Mouse (Mus musculus) kidney, adult 2 months (tissue): ENCODE measurements around the gene Cd109.

Experiments
- CTCF ChIP-seq: fragments of 200-500 bp; conservative IDR thresholded peaks from 2 replicates; pipeline ENCODE4 v1.5.1; 2011; ENCODE audit warnings: low read depth, mild to moderate bottlenecking, control low read depth, low read length, moderate library complexity, mixed read lengths; ENCODE audit not compliant: insufficient read depth, insufficient read length
- POLR2A ChIP-seq: fragments of 200-500 bp; IDR thresholded peaks from one replicate; pipeline ENCODE4 v1.6.1; 2011; ENCODE audit warnings: low read depth, low read length, control low read depth

GRCm38 (mm10) chr9:78595769-78596555 is 19.4 kb upstream of the Cd109 start:
- TF ChIP-seq POLR2A (no peak), CTCF (no peak)
